Mouse (Mus musculus) thymus, postnatal 4 days (tissue): ENCODE data around the gene Cirbp.
"Not testable (repeated sequence)": the region's sequence is repeated elsewhere in the genome, so short reads cannot be mapped to it uniquely, and the experiment has no call there.

Experiments
- DNase-seq: peaks from one replicate; pipeline ENCODE4 v3.0.0; 2021

The Cirbp gene

GRCm38 (mm10) chr10:80179068-80180051 is 13.6 kb downstream of the Cirbp start, which contains the start of gene Efna2:
Gene Efna2 (plus strand): TSS chr10:80179482.
- DNase-seq: peak; percentile 63

GRCm38 (mm10) chr10:80180288-80180687 is 14.5 kb downstream of the Cirbp start:
- DNase-seq: no peak

- DNase-seq: no peak
These were observed 15.0 kb downstream of the Cirbp start for GRCm38 (mm10) chr10:80180823-80181222.

GRCm38 (mm10) chr10:80182547-80182946 is 16.8 kb downstream of the Cirbp start:
- DNase-seq: no peak

- no peak for DNase-seq
These were observed 20.9 kb downstream of the Cirbp start for GRCm38 (mm10) chr10:80186649-80187048.

GRCm38 (mm10) chr10:80187739-80188138 is 22.0 kb downstream of the Cirbp start:
- DNase-seq: no peak

- no peak for DNase-seq
These were observed 22.8 kb downstream of the Cirbp start for GRCm38 (mm10) chr10:80188453-80189024.

- DNase-seq: no peak
These were observed 24.2 kb downstream of the Cirbp start for GRCm38 (mm10) chr10:80189999-80190398.

GRCm38 (mm10) chr10:80190491-80191051 is 24.8 kb downstream of the Cirbp start:
- no peak for DNase-seq

- no peak for DNase-seq
These were observed 28.2 kb downstream of the Cirbp start for GRCm38 (mm10) chr10:80193976-80194375.

- DNase-seq: no peak
These were observed 28.7 kb downstream of the Cirbp start for GRCm38 (mm10) chr10:80194441-80194840.

GRCm38 (mm10) chr10:80196167-80196566 is 30.4 kb downstream of the Cirbp start:
- DNase-seq: no peak

GRCm38 (mm10) chr10:80196778-80197581 is 31.2 kb downstream of the Cirbp start:
- no peak for DNase-seq

- peak; percentile 84 for DNase-seq
These were observed 33.7 kb downstream of the Cirbp start for GRCm38 (mm10) chr10:80199440-80200008.

- DNase-seq: no peak
These were observed 34.7 kb downstream of the Cirbp start for GRCm38 (mm10) chr10:80200485-80200884.

GRCm38 (mm10) chr10:80204055-80204454 is 38.3 kb downstream of the Cirbp start:
- DNase-seq: no peak

GRCm38 (mm10) chr10:80207201-80207600 is 41.4 kb downstream of the Cirbp start:
- no peak for DNase-seq

GRCm38 (mm10) chr10:80207676-80208075 is 41.9 kb downstream of the Cirbp start:
- no peak for DNase-seq

GRCm38 (mm10) chr10:80208248-80208647 is 42.5 kb downstream of the Cirbp start:
- no peak for DNase-seq

GRCm38 (mm10) chr10:80208841-80209371 is 43.1 kb downstream of the Cirbp start:
- no peak for DNase-seq

GRCm38 (mm10) chr10:80211547-80212103 is 45.8 kb downstream of the Cirbp start:
- DNase-seq: not testable (repeated sequence)
